Mouse (Mus musculus) forebrain, embryonic 13.5 days (tissue): ENCODE measurements around the gene Gm4881. TPM values are rescaled to one million over a fixed set of nuclear protein-coding genes. Genes with fewer than 3 reads are reported as not detected.
A peak's percentile ranks its signal among the peaks of the same experiment; 100 is the strongest.

ENCODE experiments used
- ATAC-seq: fragments of 200-750 bp; cut with Nextera tagmentation; 2 replicates; pipeline ENCODE4 v1.8.0; 2017
- H3K27ac ChIP-seq: fragments of 300-500 bp; sonication (generic); 2 replicates; pipeline ENCODE4 v1.5.1; 2015; ENCODE audit warnings: inconsistent platforms, mild to moderate bottlenecking, moderate library complexity
- H3K27me3 ChIP-seq: fragments of 300-500 bp; sonication (generic); 2 replicates; pipeline ENCODE4 v1.6.1; 2015; ENCODE audit warnings: mild to moderate bottlenecking, inconsistent platforms
- H3K36me3 ChIP-seq: fragments of 300-500 bp; sonication (generic); 2 replicates; pipeline ENCODE4 v1.6.1; 2015; ENCODE audit warnings: mild to moderate bottlenecking, inconsistent platforms; ENCODE audit not compliant: poor library complexity, severe bottlenecking
- H3K4me1 ChIP-seq: fragments of 300-500 bp; sonication (generic); 2 replicates; pipeline ENCODE4 v1.6.1; 2015; ENCODE audit warnings: inconsistent platforms
- H3K4me2 ChIP-seq: fragments of 300-500 bp; sonication (generic); 2 replicates; pipeline ENCODE4 v1.6.1; 2015; ENCODE audit warnings: inconsistent platforms, mild to moderate bottlenecking, moderate library complexity
- H3K4me3 ChIP-seq: fragments of 300-500 bp; sonication (generic); 2 replicates; pipeline ENCODE4 v1.5.1; 2015; ENCODE audit warnings: mild to moderate bottlenecking, inconsistent platforms
- H3K9ac ChIP-seq: fragments of 300-500 bp; sonication (generic); 2 replicates; pipeline ENCODE4 v1.6.1; 2015; ENCODE audit warnings: mild to moderate bottlenecking, inconsistent platforms
- H3K9me3 ChIP-seq: fragments of 300-500 bp; sonication (generic); replicated peaks from 2 replicates; pipeline ENCODE4 v1.6.1; 2016; ENCODE audit warnings: inconsistent platforms
- WGBS: fragments of 180-500 bp; shearing (Covaris S2); methylation state at CpG from one replicate; pipeline ENCODE4 v1.1.7; 2015; 5-methylcytosine and 5-hydroxymethylcytosine counted together
- polyA plus RNA-seq: library from polyadenylated mRNA; unstranded; fragments of >200 nt; fragmentation: Nextera tagmentation; extraction: Ambion mirVana; gene quantifications from 2 replicates; pipeline ENCODE4 v1.2.1, GENCODE M21; 2015

The Gm4881 gene
- polyA plus RNA-seq, 1 experiment from 2014 or later: 0.43 TPM

DNA sequence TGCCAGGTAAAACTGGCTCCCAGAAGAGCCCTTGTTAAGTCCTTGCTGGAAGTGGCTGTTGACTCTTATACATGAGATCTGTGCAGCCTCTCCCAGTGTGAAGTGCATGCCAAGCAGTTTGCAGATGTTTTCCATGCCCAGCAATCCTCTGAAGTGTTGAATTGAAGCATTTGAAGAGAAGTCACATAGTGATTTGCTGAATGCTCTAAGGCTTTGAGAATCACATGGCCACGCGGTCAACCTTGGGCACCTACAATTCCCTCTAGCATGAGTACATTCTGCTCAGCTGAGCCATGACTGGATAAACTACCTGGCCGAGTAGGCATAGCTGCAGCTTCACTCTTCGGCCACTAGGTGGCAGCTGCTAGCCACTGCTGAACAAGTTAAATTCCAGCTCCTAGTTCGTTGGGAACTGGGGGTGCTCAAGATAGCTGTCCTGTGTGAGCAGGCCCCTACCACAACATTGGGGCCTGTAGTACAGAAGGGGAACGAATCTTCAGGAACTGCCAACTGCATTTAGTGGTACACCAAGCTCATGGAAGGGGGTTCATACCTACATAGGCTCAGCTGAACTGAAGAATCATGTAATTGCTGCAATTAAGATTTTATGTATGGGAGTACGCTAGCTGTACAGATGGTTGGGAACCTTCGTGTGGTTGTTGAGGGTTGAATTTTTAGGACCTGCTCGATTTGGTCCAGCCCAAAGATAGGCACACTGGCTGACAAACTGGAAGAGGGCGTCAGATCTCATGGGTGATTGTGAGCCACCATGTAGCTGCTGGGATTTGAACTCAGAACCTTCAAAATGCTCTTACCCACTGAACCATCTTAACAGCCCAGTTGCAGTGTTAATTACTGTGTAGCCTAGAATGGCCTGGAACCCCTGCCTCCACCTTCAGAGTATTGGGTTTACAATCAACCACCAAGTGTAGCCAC, 53.7 kb downstream of the Gm4881 start:
- Histone ChIP-seq H3K9me3 (no peaks in the 10 kb centered on the region), H3K36me3 (peaks cover 58% of the 10 kb centered on the region), H3K27me3 (no peaks in the 10 kb centered on the region), H3K4me3 (no peak overlapping the region), H3K9ac (no peak overlapping the region), H3K27ac (no peak overlapping the region), H3K4me2 (no peak overlapping the region), H3K4me1 (peaks cover 25% of the 10 kb centered on the region)
- WGBS: 33% methylated on average over 10 of the region's 10 CpGs
- peak; percentile 70 for ATAC-seq

DNA sequence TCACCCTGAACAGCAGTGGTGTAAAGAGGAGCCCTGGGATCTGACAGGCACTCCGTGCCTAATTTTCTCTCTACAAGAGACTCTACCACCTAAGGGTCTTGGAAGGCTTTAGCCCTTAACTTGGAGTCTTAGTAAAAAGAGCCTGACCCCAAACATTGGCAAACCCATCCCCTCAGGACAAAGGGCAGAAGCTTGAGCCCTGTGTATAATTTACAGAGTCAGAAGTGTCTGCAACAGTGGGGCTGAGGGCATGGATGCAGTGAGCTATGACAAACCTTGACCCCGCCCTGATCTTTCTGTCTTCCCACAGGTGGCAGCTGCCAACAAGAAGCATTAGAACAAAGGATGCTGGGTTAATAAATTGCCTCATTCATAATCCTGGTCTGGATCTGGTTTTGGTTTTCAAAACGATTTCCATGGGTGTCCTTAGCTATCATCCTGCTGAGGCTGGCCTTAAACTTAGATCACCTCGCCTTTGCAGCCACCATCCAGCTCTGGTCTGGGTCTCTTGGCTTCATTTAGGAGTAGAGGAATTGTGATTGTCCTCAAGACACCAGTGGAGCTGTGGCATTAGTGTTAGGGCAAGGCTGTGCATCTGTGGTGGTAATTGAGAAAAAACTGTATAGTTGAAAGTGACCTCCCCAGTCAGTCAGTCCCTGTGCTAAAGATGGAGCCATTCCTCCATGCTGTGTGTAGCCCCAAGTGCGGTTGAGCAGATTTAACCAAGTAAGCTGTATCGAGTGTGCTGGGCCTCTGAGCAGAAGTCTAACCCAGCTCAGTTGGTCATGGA, 54.7 kb downstream of the Gm4881 start:
- no peaks in the 10 kb centered on the region for H3K27me3 ChIP-seq
- no peaks in the 10 kb centered on the region for H3K9me3 ChIP-seq
- H3K4me1 ChIP-seq: peaks cover 31% of the 10 kb centered on the region
- no peak overlapping the region for H3K27ac ChIP-seq
- no peak overlapping the region for H3K4me2 ChIP-seq
- no peak for ATAC-seq
- WGBS: 80% methylated on average over 6 of the region's 6 CpGs
- H3K9ac ChIP-seq: no peak overlapping the region
- no peak overlapping the region for H3K4me3 ChIP-seq
- H3K36me3 ChIP-seq: peaks cover 58% of the 10 kb centered on the region

DNA sequence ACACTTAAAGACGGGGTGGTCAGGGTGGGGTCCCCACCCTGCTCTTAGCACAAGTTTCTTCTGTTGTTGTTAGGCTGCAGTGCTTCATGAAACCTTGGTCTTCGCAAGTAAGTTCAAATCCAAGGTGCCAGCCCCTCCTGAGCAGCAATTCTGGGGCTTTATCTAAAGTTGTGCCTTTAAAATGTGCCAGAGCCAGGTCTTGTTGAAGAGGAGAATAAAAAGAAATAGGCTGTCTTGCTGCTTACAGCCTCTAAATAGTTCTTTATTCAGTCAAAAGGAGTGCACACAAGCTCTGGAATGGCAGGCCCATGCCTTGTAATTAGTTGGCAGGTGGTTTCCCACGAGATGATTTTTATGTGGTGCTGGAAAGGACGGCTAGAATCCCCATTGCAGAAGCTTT, 57.2 kb downstream of the Gm4881 start:
- Histone ChIP-seq H3K4me1 (peaks cover 31% of the 10 kb centered on the region), H3K9me3 (no peaks in the 10 kb centered on the region), H3K27me3 (no peaks in the 10 kb centered on the region), H3K27ac (peak overlapping the region; percentile 16; the same call in 1 of the 2 replicates), H3K4me2 (peak overlapping the region; percentile 86), H3K9ac (peak overlapping the region; percentile 100), H3K4me3 (0 out of 2 replicates have a peak overlapping the region, but pooled peaks have one; percentile 91), H3K36me3 (peaks cover 58% of the 10 kb centered on the region)
- ATAC-seq: no peak
- WGBS: 52% methylated on average over 4 of the region's 4 CpGs

DNA sequence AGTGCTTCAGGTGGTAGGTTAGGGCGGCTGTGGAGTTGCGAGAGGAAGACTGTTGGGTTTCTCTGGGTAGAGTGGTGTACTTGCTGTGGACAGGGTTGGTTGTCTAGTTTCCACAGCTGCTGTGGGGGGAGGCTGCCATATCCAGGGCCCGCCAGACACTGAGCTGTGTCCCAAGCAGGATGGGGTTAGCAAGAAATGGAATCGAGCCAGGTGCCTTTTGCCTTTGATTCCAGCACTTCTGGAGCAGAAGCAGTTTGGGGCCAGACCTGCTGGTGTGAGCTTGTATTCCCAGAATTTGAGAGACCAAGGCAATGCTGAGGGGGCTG, 58.0 kb downstream of the Gm4881 start:
- Histone ChIP-seq H3K27ac (no peak overlapping the region; the same call in 1 of the 2 replicates), H3K4me3 (peak overlapping the region; percentile 91), H3K36me3 (peaks cover 56% of the 10 kb centered on the region), H3K27me3 (no peaks in the 10 kb centered on the region), H3K9ac (peak overlapping the region; percentile 100), H3K9me3 (no peaks in the 10 kb centered on the region), H3K4me2 (peak overlapping the region; percentile 86), H3K4me1 (peaks cover 31% of the 10 kb centered on the region)
- WGBS: 60% methylated on average over 4 of the region's 4 CpGs
- no peak for ATAC-seq

DNA sequence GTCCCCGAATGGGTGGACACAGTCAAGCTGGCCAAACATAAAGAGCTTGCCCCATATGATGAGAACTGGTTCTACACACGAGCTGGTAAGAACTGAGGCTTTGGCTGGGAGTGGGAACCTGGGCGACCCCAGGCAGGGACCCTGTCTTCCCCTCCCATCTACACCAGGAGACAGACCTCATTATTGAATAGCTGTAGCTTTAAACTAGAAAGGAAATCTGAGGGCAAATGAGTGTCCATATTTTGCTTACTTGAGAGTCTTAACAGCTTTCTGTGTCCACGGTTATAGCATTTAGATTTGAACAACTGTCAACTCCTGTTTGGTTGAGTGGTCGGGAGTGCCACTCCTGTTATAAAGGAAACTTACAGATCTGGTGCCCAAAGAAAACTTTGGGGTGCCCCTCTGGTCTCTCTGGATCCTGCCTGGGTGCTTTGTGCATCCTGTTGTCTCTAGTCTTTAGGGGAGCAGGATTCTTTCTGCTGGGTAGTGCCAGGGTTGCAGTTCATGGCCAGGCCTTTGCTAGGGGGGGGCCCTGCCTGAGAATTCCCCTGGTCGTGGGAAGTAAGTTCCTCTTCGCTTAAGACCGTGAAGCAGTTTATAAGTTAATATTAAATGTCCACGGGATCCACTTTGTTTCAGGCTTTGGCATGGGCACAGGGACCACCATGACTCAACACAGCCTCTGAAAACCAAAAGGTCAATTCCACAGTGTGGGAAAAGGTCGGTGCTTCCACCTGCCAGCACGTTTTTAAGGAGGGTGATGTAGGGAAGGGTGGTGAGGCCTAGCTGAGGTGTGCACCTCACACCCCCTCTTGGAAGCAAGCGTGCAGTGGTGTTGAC, 58.6 kb downstream of the Gm4881 start:
- Histone ChIP-seq H3K4me2 (peak overlapping the region; percentile 86), H3K9me3 (no peaks in the 10 kb centered on the region), H3K4me3 (peak overlapping the region; percentile 91), H3K9ac (peak overlapping the region; percentile 100), H3K36me3 (peaks cover 50% of the 10 kb centered on the region), H3K27me3 (no peaks in the 10 kb centered on the region), H3K27ac (peak overlapping the region; percentile 25; the same call in 1 of the 2 replicates), H3K4me1 (peaks cover 31% of the 10 kb centered on the region)
- no peak for ATAC-seq
- 44% methylated on average over 12 of the region's 12 CpGs for WGBS

DNA sequence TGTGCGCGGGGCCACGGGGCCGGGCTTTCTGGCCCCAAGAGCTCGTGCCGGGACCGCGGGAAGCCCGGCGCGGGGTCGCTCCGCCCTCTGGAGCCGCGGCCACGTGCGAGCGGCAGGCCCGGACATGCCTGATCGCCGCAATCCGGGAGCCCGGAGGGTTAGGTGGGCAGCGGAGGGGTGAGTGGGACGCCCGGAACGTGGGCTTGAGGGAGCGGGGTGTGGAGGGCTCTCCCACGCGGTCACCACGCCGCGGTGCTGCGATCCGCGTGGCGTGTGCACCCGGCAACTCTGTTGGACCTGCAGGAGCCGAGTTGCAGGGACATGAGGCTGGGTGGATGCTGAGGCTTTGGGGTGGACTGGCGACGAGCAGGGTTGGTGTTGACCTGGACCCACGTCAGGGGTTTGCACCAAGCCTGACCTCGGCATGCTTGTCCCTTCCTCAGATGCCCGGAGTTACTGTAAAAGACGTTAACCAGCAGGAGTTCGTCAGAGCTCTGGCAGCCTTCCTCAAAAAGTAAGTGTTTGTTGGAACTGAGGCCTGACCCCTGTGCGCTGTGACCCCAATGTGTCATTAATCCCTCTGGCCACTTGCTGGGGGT, 59.5 kb downstream of the Gm4881 start:
- ATAC-seq: no peak; the same call in 1 of the 2 replicates
- Histone ChIP-seq H3K36me3 (peaks cover 42% of the 10 kb centered on the region), H3K4me1 (peaks cover 31% of the 10 kb centered on the region), H3K4me3 (peak overlapping the region; percentile 91), H3K4me2 (peak overlapping the region; percentile 86), H3K9me3 (no peaks in the 10 kb centered on the region), H3K27ac (peak overlapping the region; percentile 91), H3K9ac (peak overlapping the region; percentile 100), H3K27me3 (no peaks in the 10 kb centered on the region)
- under 1% methylated on average over 47 of the region's 47 CpGs for WGBS

DNA sequence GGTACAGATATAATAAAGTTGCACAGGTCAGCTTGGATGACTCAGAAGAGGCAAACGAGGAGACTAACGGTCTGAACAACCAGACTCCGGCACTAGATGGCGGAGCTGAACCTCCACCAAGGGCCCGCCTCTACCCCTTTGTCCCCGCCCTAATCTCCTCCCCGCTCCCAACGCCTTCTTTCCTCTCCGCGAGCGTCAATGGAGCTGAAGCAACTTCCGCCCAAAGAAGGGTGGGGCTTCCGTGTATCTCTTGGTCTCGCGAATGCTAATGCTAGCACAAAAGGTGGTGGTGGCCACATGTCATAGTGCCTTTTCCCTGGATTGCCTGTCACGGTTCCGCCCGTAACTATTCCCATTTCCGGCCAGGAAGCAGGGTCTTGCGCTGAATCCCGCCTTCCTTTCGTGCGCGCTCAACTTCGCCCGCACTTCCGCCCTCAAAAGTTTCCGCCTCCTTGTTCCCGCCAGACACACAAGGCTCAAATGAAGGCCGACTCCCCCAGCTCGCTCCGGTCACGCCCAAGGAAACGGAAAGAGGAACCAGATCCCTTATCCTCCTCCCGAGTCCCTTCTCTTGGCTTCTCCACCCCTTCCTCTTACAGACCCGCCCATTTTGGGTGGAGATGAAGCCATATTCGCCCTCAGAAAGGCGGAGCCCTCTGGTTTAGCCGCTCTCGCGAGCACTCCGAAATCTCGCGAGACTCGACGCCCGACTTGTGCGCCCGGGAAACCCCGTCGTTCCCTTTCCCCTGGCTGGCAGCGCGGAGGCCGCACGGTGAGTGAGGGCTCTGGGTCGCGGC, 60.2 kb downstream of the Gm4881 start, which contains the start of gene Rps19:
Rps19 (plus strand) TSS at position 476 of the 797 bp plus-strand sequence.
- Histone ChIP-seq H3K27me3 (no peaks in the 10 kb centered on the region), H3K4me1 (peaks cover 31% of the 10 kb centered on the region), H3K4me2 (peak within 1 kb of the TSS; percentile 86), H3K36me3 (peaks cover 35% of the 10 kb centered on the region), H3K9ac (peak within 1 kb of the TSS; percentile 100), H3K9me3 (no peaks in the 10 kb centered on the region), H3K27ac (peak within 1 kb of the TSS; percentile 91), H3K4me3 (peak within 1 kb of the TSS; percentile 91)
- ATAC-seq: peak; percentile 93
- under 1% methylated on average over 57 of the region's 57 CpGs for WGBS

DNA sequence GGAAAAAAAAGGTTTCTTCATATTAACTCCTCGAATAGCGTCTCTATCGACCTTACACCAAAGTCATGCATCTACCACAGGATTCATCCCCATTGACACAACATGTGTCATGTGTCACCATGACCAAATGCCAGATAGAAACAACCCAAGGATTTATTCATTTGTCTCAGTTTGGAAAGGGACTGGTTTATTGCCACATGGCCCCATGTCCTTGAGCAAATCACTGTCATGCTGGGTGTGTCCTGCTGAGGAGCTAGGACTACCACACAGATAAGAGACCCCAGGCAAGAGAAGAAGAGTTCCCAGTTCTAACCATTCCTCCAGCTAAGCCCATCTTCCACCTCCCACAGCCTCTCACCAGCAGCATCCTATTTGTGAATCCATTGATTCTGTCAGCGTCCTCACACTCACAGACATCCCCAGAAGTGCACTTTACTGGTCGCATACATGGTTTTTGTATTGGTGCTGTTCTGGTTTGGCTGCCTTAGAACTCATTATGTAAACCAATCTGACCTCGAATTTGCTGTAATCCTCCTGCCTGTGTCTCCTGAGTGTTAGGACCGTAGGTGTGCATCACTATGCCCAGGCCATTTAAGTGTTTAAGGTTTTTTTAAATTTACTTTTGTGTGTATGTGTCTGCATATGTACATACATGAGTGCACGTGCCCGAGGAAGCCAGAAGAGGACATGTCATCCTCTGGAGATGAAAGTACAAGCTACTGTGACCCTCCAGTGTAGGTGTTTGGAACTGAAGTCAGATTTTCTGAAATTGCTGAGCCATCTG, 61.7 kb downstream of the Gm4881 start:
- WGBS: 93% methylated on average over 9 of the region's 9 CpGs
- no peaks in the 10 kb centered on the region for H3K27me3 ChIP-seq
- ATAC-seq: no peak
- H3K4me3 ChIP-seq: no peak overlapping the region
- H3K4me2 ChIP-seq: no peak overlapping the region
- H3K27ac ChIP-seq: no peak overlapping the region
- H3K4me1 ChIP-seq: peaks cover 27% of the 10 kb centered on the region
- no peaks in the 10 kb centered on the region for H3K9me3 ChIP-seq
- peaks cover 20% of the 10 kb centered on the region for H3K36me3 ChIP-seq
- H3K9ac ChIP-seq: no peak overlapping the region

DNA sequence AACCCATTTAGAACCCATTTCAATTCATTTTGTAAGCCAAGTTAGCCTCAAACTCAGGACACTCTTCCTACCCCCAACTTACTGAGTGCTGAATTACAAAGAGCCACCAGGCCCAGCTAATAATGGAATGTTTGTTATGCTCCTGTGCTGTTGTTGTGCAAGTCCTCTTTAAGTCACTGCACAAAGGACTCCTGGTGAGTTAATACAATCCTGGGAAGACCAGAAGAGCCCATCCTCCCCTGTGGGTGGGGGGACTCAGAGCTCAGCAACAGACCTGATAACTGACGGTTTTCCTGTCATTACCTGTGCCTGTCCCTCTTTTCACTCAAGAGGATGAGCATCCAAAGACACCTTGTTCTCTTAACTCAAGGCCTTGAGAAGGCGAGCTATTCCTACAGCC, 64.7 kb downstream of the Gm4881 start:
- peak overlapping the region; percentile 21; the same call in 1 of the 2 replicates for H3K9ac ChIP-seq

DNA sequence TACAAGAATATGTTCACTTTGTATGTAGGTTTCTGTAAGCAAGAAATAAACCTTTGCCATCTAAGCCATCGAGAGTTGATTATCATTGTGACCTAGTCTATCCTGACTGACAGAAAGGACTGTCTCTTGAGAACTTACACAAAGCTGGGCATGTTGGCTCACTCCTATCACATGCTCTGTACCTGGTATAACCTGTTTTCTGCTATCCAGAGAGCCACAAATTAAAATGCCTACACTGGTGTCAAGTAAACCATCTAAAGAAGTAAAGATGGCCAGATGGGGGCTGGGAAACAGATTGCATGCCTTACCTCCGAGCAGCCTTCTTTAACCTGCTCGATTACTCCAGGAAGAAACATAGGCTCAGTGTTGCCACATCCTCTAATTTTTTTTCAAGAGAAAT, 66.7 kb downstream of the Gm4881 start:
- Histone ChIP-seq H3K4me3 (no peak overlapping the region), H3K4me1 (no peaks in the 10 kb centered on the region), H3K4me2 (no peak overlapping the region), H3K27me3 (no peaks in the 10 kb centered on the region), H3K36me3 (no peaks in the 10 kb centered on the region), H3K9ac (no peak overlapping the region), H3K9me3 (no peaks in the 10 kb centered on the region), H3K27ac (no peak overlapping the region)
- no peak for ATAC-seq
- 89% methylated on average over 3 of the region's 3 CpGs for WGBS

More for the DNA sequence above, 64.7 kb downstream of the Gm4881 start:
- no peak overlapping the region for H3K27ac ChIP-seq
- no peak overlapping the region for H3K4me2 ChIP-seq
- H3K9me3 ChIP-seq: no peaks in the 10 kb centered on the region
- 12% methylated on average over 2 of the region's 2 CpGs for WGBS
- no peak overlapping the region for H3K4me3 ChIP-seq
- ATAC-seq: no peak
- no peaks in the 10 kb centered on the region for H3K36me3 ChIP-seq
- H3K27me3 ChIP-seq: no peaks in the 10 kb centered on the region
- no peaks in the 10 kb centered on the region for H3K4me1 ChIP-seq
